ENCODE assay signal across 8 mouse cellular contexts in the genomic region with DNA sequence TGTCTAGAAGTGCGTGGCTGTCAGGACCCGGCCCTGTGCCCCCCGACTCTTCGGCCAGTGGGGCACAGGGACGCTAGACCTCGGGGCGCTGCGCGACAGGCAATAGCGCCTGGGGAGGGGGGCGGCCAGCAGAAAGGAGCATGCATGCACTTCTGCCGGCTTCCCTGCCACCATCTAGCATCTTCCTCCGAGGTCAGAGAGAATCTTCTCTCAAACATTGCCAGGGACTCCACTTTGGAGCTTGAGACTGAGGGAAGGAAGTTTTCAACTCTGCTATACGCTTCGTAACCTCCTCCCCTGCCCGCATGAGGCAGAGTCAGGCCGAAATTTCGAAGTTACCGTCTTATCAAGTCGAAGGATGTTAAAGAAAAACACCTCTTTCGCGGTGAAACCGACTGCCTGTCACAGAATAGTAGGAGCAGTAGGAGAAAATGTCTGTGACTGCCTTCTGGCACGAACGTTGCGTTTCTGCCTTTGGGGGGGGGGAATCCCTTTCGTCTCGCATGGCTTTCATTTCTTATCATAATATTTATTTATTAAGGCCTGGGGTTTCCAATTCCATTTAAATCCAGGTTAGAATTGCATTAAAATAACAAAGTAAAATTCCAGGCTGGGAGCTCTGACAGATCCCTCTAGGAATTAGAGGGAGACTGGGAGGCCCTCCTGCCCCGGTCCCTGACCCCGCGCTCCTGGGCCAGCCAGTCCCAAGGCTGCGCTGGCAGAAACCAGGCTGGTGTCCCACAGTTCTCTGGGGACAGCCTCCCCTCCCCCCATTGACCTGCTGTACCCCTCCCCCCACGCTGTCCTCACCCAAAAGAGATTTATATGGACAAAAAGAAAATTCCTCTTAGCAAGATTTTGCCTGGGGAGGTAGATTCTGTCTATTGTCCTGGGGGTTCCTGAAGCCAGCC. TPM values are rescaled to one million over a fixed set of nuclear protein-coding genes. Genes with fewer than 3 reads are reported as not detected.
DNase-seq lines count a peak whose midpoint lies in the region; ATAC-seq and TF ChIP-seq lines count a peak whose summit lies in the region.

No protein-coding gene starts in this region.

- DNase-seq in layer of hippocampus, adult 2 months (ENCODE audit: low spot score in 2 of 2), result no peak
- DNase-seq in layer of hippocampus, adult 18-20 months (ENCODE audit: low spot score in 2 of 2), result no peak
- DNase-seq in embryo, embryonic 10.5 days (ENCODE audit: low spot score), result peak; percentile 69
- DNase-seq in induced T-regulatory cell, adult 2 months (ENCODE audit: low read depth), result peak; percentile 40
- DNase-seq in neural tube, embryonic 11.5 days (ENCODE audit: low spot score), result peak; percentile 47
- no peak for DNase-seq in thymus, postnatal 4 days
- DNase-seq in gastrocnemius, postnatal 25 days, result no peak
- DNase-seq in left cerebral cortex, postnatal 4 days, result no peak

- peaks cover 38% of the 10 kb centered on the region for H3K4me1 ChIP-seq in neural tube, embryonic 11.5 days (ENCODE audit: control insufficient read depth, insufficient read depth, low read length)

- H3K36me3 ChIP-seq in neural tube, embryonic 11.5 days (ENCODE audit: control insufficient read depth, insufficient read depth, low read length), result no peaks in the 10 kb centered on the region; the same call in 1 of the 2 replicates

- ATAC-seq in neural tube, embryonic 11.5 days (ENCODE audit: insufficient read depth, low FRiP score, low TSS enrichment), result no peak; the same call in 1 of the 2 replicates

- no peaks in the 10 kb centered on the region for H3K27me3 ChIP-seq in neural tube, embryonic 11.5 days (ENCODE audit: control insufficient read depth, insufficient read depth, low read length)

- peak overlapping the region; percentile 46 for H3K4me3 ChIP-seq in layer of hippocampus, adult 2 months
- peak overlapping the region; percentile 55 for H3K4me3 ChIP-seq in neural tube, embryonic 11.5 days (ENCODE audit: low read depth, low read length)

- no peak overlapping the region for H3K27ac ChIP-seq in layer of hippocampus, adult 2 months
- peak overlapping the region; percentile 94 for H3K27ac ChIP-seq in neural tube, embryonic 11.5 days (ENCODE audit: low read depth, low read length)

- peak overlapping the region; percentile 91 for H3K4me2 ChIP-seq in neural tube, embryonic 11.5 days (ENCODE audit: low read depth)

- no peak for TF ChIP-seq CTCF in layer of hippocampus, adult 2 months (conservative IDR thresholded peaks at IDR 0.05)

- under 1% methylated on average over 33 of the region's 33 CpGs for WGBS in neural tube, embryonic 11.5 days

- peak overlapping the region; percentile 70 for H3K9ac ChIP-seq in neural tube, embryonic 11.5 days (ENCODE audit: low read length)

- H3K9me3 ChIP-seq in neural tube, embryonic 11.5 days (ENCODE audit: control insufficient read depth, low read length), result no peaks in the 10 kb centered on the region

- intact Hi-C loops in left cerebral cortex, postnatal 4 days (cut with DNase I), result no loop called here

RNA-seq across cellular contexts. Expression of gene Scube3, which starts 1.0 kb away (rescaled TPM):
- total RNA-seq in layer of hippocampus, adult 2 months (2021), result 1 to 10 TPM; 1.1 TPM
- 1 to 10 TPM; 1.3 to 1.9 TPM for total RNA-seq in layer of hippocampus, adult 18-20 months (2021)
- 8.7 and 9.4 TPM in 2 replicates for polyA plus RNA-seq in neural tube, embryonic 11.5 days (2014; fragmentation: Nextera tagmentation; extraction: Ambion mirVana)
- total RNA-seq in gastrocnemius, postnatal 25 days (2021), result under 1 TPM; 0.18 to 0.32 TPM
- total RNA-seq in left cerebral cortex, postnatal 4 days (2021), result 10 to 100 TPM; 15.0 to 15.9 TPM

RNA-seq across cellular contexts. Expression of gene Zfp523, which starts 34.0 kb away (rescaled TPM):
- 100 to 1,000 TPM; 104 to 106 TPM for total RNA-seq in layer of hippocampus, adult 2 months (2021)
- total RNA-seq in layer of hippocampus, adult 18-20 months (2021), result 100 to 1,000 TPM; 107 to 109 TPM
- 31.1 and 32.5 TPM in 2 replicates for polyA plus RNA-seq in neural tube, embryonic 11.5 days (2014; fragmentation: Nextera tagmentation; extraction: Ambion mirVana)
- 10 to 100 TPM; 11.4 to 11.6 TPM for total RNA-seq in gastrocnemius, postnatal 25 days (2021)
- total RNA-seq in left cerebral cortex, postnatal 4 days (2021), result 10 to 100 TPM; 85.8 to 90.7 TPM

Comparison
In these comparisons a context has a peak if more than half of its experiments do, and no peak if none do; other contexts are left out.
1. DNase-seq: peak in embryo, embryonic 10.5 days (single experiment), induced T-regulatory cell, adult 2 months (single experiment) and neural tube, embryonic 11.5 days (single experiment); none in layer of hippocampus, adult 2 months (0 of 2), layer of hippocampus, adult 18-20 months (0 of 2), thymus, postnatal 4 days (single experiment), gastrocnemius, postnatal 25 days (single experiment) and left cerebral cortex, postnatal 4 days (single experiment).
2. RNA of gene Scube3, which starts 1.0 kb away (total RNA-seq): 15.0 to 15.9 TPM in left cerebral cortex, postnatal 4 days; 1.3 to 1.9 TPM in layer of hippocampus, adult 18-20 months, 1.1 TPM in layer of hippocampus, adult 2 months and 0.18 to 0.32 TPM in gastrocnemius, postnatal 25 days; every median in the first group is over 4 times any median in the second.
3. RNA of gene Zfp523, which starts 34.0 kb away (total RNA-seq): 107 to 109 TPM in layer of hippocampus, adult 18-20 months, 104 to 106 TPM in layer of hippocampus, adult 2 months and 85.8 to 90.7 TPM in left cerebral cortex, postnatal 4 days; 11.4 to 11.6 TPM in gastrocnemius, postnatal 25 days; every median in the first group is over 4 times any median in the second.